Mouse (Mus musculus) midbrain, postnatal 0 days (tissue): Measurements from ENCODE around the gene Fkbp3. TPM values are rescaled to one million over a fixed set of nuclear protein-coding genes. Genes with fewer than 3 reads are reported as not detected.

Experiments used
- ATAC-seq: fragments of 200-750 bp; cut with Nextera tagmentation; 2 replicates; pipeline ENCODE4 v1.8.0; 2017; ENCODE audit warnings: moderate number of reproducible peaks, mild to moderate bottlenecking, moderate TSS enrichment, moderate library complexity; ENCODE audit not compliant: low FRiP score
- DNase-seq: peaks from one replicate; pipeline ENCODE4 v3.0.0-alpha.2; 2015; ENCODE audit warnings: low spot score
- H3K27ac ChIP-seq: fragments of 300-500 bp; sonication (generic); 2 replicates; pipeline ENCODE4 v1.5.1; 2014; ENCODE audit warnings: low read depth, mild to moderate bottlenecking, low read length, mixed read lengths
- H3K27me3 ChIP-seq: fragments of 300-500 bp; sonication (generic); 2 replicates; pipeline ENCODE4 v1.6.1; 2014; ENCODE audit warnings: low read length, control low read depth, mixed read lengths; ENCODE audit not compliant: insufficient read depth
- H3K36me3 ChIP-seq: fragments of 300-500 bp; sonication (generic); 2 replicates; pipeline ENCODE4 v1.6.1; 2014; ENCODE audit warnings: low read length, control low read depth, mixed read lengths; ENCODE audit not compliant: insufficient read depth
- H3K4me1 ChIP-seq: fragments of 300-500 bp; sonication (generic); 2 replicates; pipeline ENCODE4 v1.6.1; 2014; ENCODE audit warnings: mild to moderate bottlenecking, control low read depth, antibody characterized with exemption, low read length, mixed read lengths; ENCODE audit not compliant: insufficient read depth
- H3K4me2 ChIP-seq: fragments of 300-500 bp; sonication (generic); 2 replicates; pipeline ENCODE4 v1.6.1; 2014; ENCODE audit warnings: low read depth, mild to moderate bottlenecking, low read length, mixed read lengths; ENCODE audit not compliant: poor library complexity, severe bottlenecking
- H3K4me3 ChIP-seq: fragments of 300-500 bp; sonication (generic); 2 replicates; pipeline ENCODE4 v1.5.1; 2014; ENCODE audit warnings: low read depth, mild to moderate bottlenecking, low read length, moderate library complexity
- H3K9ac ChIP-seq: fragments of 300-500 bp; sonication (generic); replicated peaks from 2 replicates; pipeline ENCODE4 v1.6.1; 2014; ENCODE audit warnings: mild to moderate bottlenecking, low read length, moderate library complexity, mixed read lengths; ENCODE audit not compliant: poor library complexity, severe bottlenecking
- H3K9me3 ChIP-seq: fragments of 300-500 bp; sonication (generic); 2 replicates; pipeline ENCODE4 v1.6.1; 2016; ENCODE audit warnings: low read length, control low read depth
- CTCF ChIP-seq: IDR thresholded peaks from 2 replicates; pipeline ENCODE4 v1.5.1; 2016; ENCODE audit warnings: antibody characterized with exemption, mild to moderate bottlenecking
- WGBS: fragments of 180-500 bp; shearing (Covaris S2); extraction: QIAGEN DNeasy Blood & Tissue Kit; methylation state at CpG from one replicate; pipeline ENCODE4 v1.1.7; 2014; 5-methylcytosine and 5-hydroxymethylcytosine counted together
- polyA plus RNA-seq: library from polyadenylated mRNA; unstranded; fragments of >200 nt; fragmentation: Nextera tagmentation; extraction: Ambion mirVana; gene quantifications from 2 replicates; pipeline ENCODE4 v1.2.1, GENCODE M21; 2015
- total RNA-seq: library from RNA; depleted of rRNA; stranded (reverse); fragments of >200 nt; gene quantifications from 2 replicates; pipeline ENCODE4 v1.2.3, GENCODE M21; 2014; rRNA removed

Fkbp3 gene
- total and polyA plus RNA-seq, 2 experiments from 2014 or later = 164 to 445 TPM

- Histone ChIP-seq H3K9ac (no peak overlapping the region), H3K27ac (no peak overlapping the region), H3K4me1 (no peaks in the 10 kb centered on the region), H3K4me3 (no peak overlapping the region), H3K9me3 (no peaks in the 10 kb centered on the region), H3K27me3 (no peaks in the 10 kb centered on the region), H3K36me3 (peaks cover 20% of the 10 kb centered on the region; the same call in 1 of the 2 replicates), H3K4me2 (no peak overlapping the region)
- ATAC-seq (no peak), DNase-seq (no peak)
- TF ChIP-seq CTCF = no peak
These were observed 25.0 kb downstream of the Fkbp3 start for GRCm38 (mm10) chr12:65048799-65049198.

GRCm38 (mm10) chr12:65037546-65037937 lies 36.3 kb downstream of the Fkbp3 start:
- 43% methylated on average over 4 of the region's 4 CpGs for WGBS
- H3K9ac ChIP-seq = no peak overlapping the region
- no peaks in the 10 kb centered on the region for H3K36me3 ChIP-seq
- 0 out of 2 replicates have a peak, but pooled peaks cover 6% of the 10 kb centered on the region for H3K4me1 ChIP-seq
- no peaks in the 10 kb centered on the region for H3K27me3 ChIP-seq
- H3K9me3 ChIP-seq = no peaks in the 10 kb centered on the region
- no peak overlapping the region for H3K27ac ChIP-seq
- H3K4me3 ChIP-seq = peak overlapping the region; percentile 91
- TF ChIP-seq CTCF = no peak
- DNase-seq (no peak), ATAC-seq (no peak)
- peak overlapping the region; percentile 60 for H3K4me2 ChIP-seq

- DNase-seq = peak; percentile 43
- ATAC-seq = peak; percentile 3; the same call in 1 of the 2 replicates
- Histone ChIP-seq H3K4me2 (peak overlapping the region; percentile 60), H3K9ac (peak overlapping the region; percentile 94), H3K9me3 (no peaks in the 10 kb centered on the region), H3K27me3 (no peaks in the 10 kb centered on the region), H3K4me3 (peak overlapping the region; percentile 91), H3K36me3 (no peaks in the 10 kb centered on the region), H3K4me1 (0 out of 2 replicates have a peak, but pooled peaks cover 6% of the 10 kb centered on the region), H3K27ac (no peak overlapping the region)
- WGBS = 17% methylated on average over 18 of the region's 18 CpGs
- no peak for TF ChIP-seq CTCF
These were observed 36.8 kb downstream of the Fkbp3 start for GRCm38 (mm10) chr12:65036892-65037545.

GRCm38 (mm10) chr12:65036190-65036870 lies 37.5 kb downstream of the Fkbp3 start, which contains the start of gene Prpf39:
TSS of gene Prpf39 (plus strand) at chr12:65036333.
- DNase-seq = peak; percentile 93
- Histone ChIP-seq H3K4me3 (peak within 1 kb of the TSS; percentile 91), H3K4me1 (0 out of 2 replicates have a peak, but pooled peaks cover 6% of the 10 kb centered on the region), H3K9me3 (no peaks in the 10 kb centered on the region), H3K4me2 (peak within 1 kb of the TSS; percentile 60), H3K9ac (peak within 1 kb of the TSS; percentile 94), H3K36me3 (no peaks in the 10 kb centered on the region), H3K27ac (peak within 1 kb of the TSS; percentile 82), H3K27me3 (no peaks in the 10 kb centered on the region)
- TF ChIP-seq CTCF = no peak
- under 1% methylated on average over 63 of the region's 65 CpGs for WGBS
- ATAC-seq = peak; percentile 94

- Histone ChIP-seq H3K4me3 (peak overlapping the region; percentile 91), H3K9ac (0 out of 2 replicates have a peak overlapping the region, but pooled peaks have one; percentile 94), H3K36me3 (no peaks in the 10 kb centered on the region), H3K4me2 (peak overlapping the region; percentile 60), H3K4me1 (0 out of 2 replicates have a peak, but pooled peaks cover 6% of the 10 kb centered on the region), H3K9me3 (no peaks in the 10 kb centered on the region), H3K27me3 (no peaks in the 10 kb centered on the region), H3K27ac (no peak overlapping the region)
- ATAC-seq (peak; percentile 8; the same call in 1 of the 2 replicates), DNase-seq (no peak)
- 43% methylated on average over 8 of the region's 8 CpGs for WGBS
- TF ChIP-seq CTCF = no peak
These were observed 38.0 kb downstream of the Fkbp3 start for GRCm38 (mm10) chr12:65035839-65036189.

- no peak overlapping the region for H3K27ac ChIP-seq
- TF ChIP-seq CTCF = no peak
- no peak overlapping the region for H3K4me3 ChIP-seq
- 98% methylated on average over 6 of the region's 6 CpGs for WGBS
- no peak overlapping the region for H3K4me2 ChIP-seq
- no peaks in the 10 kb centered on the region for H3K9me3 ChIP-seq
- H3K4me1 ChIP-seq = no peaks in the 10 kb centered on the region
- ATAC-seq (no peak), DNase-seq (no peak)
- H3K27me3 ChIP-seq = no peaks in the 10 kb centered on the region
- H3K36me3 ChIP-seq = no peaks in the 10 kb centered on the region; the same call in 1 of the 2 replicates
- no peak overlapping the region for H3K9ac ChIP-seq
These were observed 51.0 kb downstream of the Fkbp3 start for GRCm38 (mm10) chr12:65022842-65023241.

Other genes with a start within 250 kb of the Fkbp3 start
- 16.2 and 17.7 TPM in 2 replicates for gene Gm527, start 156.1 kb downstream of the Fkbp3 start, total RNA-seq
- 2.0 and 2.4 TPM in 2 replicates for gene Gm527, start 156.1 kb downstream of the Fkbp3 start, polyA plus RNA-seq
- gene Klhl28, start 108.5 kb downstream of the Fkbp3 start, total RNA-seq = 21.3 and 25.4 TPM in 2 replicates
- 22.6 and 23.4 TPM in 2 replicates for gene Klhl28, start 108.5 kb downstream of the Fkbp3 start, polyA plus RNA-seq
- 27.1 and 34.1 TPM in 2 replicates for gene Togaram1, start 108.2 kb downstream of the Fkbp3 start, total RNA-seq
- gene Togaram1, start 108.2 kb downstream of the Fkbp3 start, polyA plus RNA-seq = 14.6 and 16.1 TPM in 2 replicates
- gene Prpf39, start 37.7 kb downstream of the Fkbp3 start, total RNA-seq = 38.3 and 52.2 TPM in 2 replicates
- gene Prpf39, start 37.7 kb downstream of the Fkbp3 start, polyA plus RNA-seq = 32.6 and 40.7 TPM in 2 replicates
- gene Fancm, start 1.6 kb upstream of the Fkbp3 start, total RNA-seq = 20.5 and 29.5 TPM in 2 replicates
- 6.5 and 7.9 TPM in 2 replicates for gene Fancm, start 1.6 kb upstream of the Fkbp3 start, polyA plus RNA-seq
- gene Mis18bp1, start 98.6 kb upstream of the Fkbp3 start, total RNA-seq = 2.6 and 4.3 TPM in 2 replicates
- gene Mis18bp1, start 98.6 kb upstream of the Fkbp3 start, polyA plus RNA-seq = 4.5 and 4.7 TPM in 2 replicates
- gene Wdr20rt, start 151.5 kb upstream of the Fkbp3 start, total RNA-seq = not detected in 2 replicates
- gene Wdr20rt, start 151.5 kb upstream of the Fkbp3 start, polyA plus RNA-seq = not detected in 2 replicates